Mouse (Mus musculus) neural tube, embryonic 14.5 days (tissue): ENCODE results near the gene Smurf1. TPM values are rescaled to one million over a fixed set of nuclear protein-coding genes. Genes with fewer than 3 reads are reported as not detected.

Experiments
- microRNA-seq: library from miRNA; unstranded; fragments of <30 nt; microRNA quantifications from one replicate; pipeline ENCODE4, GENCODE M21; 2016
- polyA plus RNA-seq: library from polyadenylated mRNA; unstranded; fragments of >200 nt; fragmentation: Nextera tagmentation; extraction: Ambion mirVana; gene quantifications from 2 replicates; pipeline ENCODE4 v1.2.1, GENCODE M21; 2014

The Smurf1 gene
- polyA plus RNA-seq, 1 experiment from 2014 or later, result 30.3 TPM

Small RNA genes within 50 kb of the gene (microRNA-seq; reads per million reads assigned to microRNA genes)
- gene Mir7039, result not detected

Other genes starting within 250 kb of the Smurf1 start
- gene Tmem130, start 204.0 kb downstream of the Smurf1 start, polyA plus RNA-seq, result 310 and 384 TPM in 2 replicates
- 92.0 and 102 TPM in 2 replicates for gene Trrap, start 198.1 kb downstream of the Smurf1 start, polyA plus RNA-seq
- gene Gm4871, start 66.9 kb upstream of the Smurf1 start, polyA plus RNA-seq, result not detected in 2 replicates
- not detected in 2 replicates for gene 1700018F24Rik, start 77.1 kb upstream of the Smurf1 start, polyA plus RNA-seq
- gene Arpc1a, start 118.0 kb upstream of the Smurf1 start, polyA plus RNA-seq, result 243 and 254 TPM in 2 replicates
- not detected in 2 replicates for gene Kpna7, start 118.2 kb upstream of the Smurf1 start, polyA plus RNA-seq
- gene Arpc1b, start 148.4 kb upstream of the Smurf1 start, polyA plus RNA-seq, result 14.1 and 41.7 TPM in 2 replicates
- gene Pdap1, start 174.4 kb upstream of the Smurf1 start, polyA plus RNA-seq, result 98.1 and 109 TPM in 2 replicates
- gene Bud31, start 174.5 kb upstream of the Smurf1 start, polyA plus RNA-seq, result 182 and 198 TPM in 2 replicates
- 15.9 and 17.8 TPM in 2 replicates for gene Ptcd1, start 201.3 kb upstream of the Smurf1 start, polyA plus RNA-seq
- gene Cpsf4, start 201.4 kb upstream of the Smurf1 start, polyA plus RNA-seq, result 30.1 and 31.3 TPM in 2 replicates
- gene Atp5j2, start 226.2 kb upstream of the Smurf1 start, polyA plus RNA-seq, result 539 and 628 TPM in 2 replicates
- 15.2 and 17.0 TPM in 2 replicates for gene Zkscan14, start 236.0 kb upstream of the Smurf1 start, polyA plus RNA-seq
- gene Zkscan5, start 238.7 kb upstream of the Smurf1 start, polyA plus RNA-seq, result 13.5 and 15.4 TPM in 2 replicates